Mouse (Mus musculus) small intestine, adult 2 months (tissue): Measurements from ENCODE around the gene Rpp40.

Experiments used
- CTCF ChIP-seq: fragments of 200-500 bp; IDR thresholded peaks from 2 replicates; pipeline ENCODE4 v1.5.1; 2012; ENCODE audit warnings: low read depth, mild to moderate bottlenecking, control low read depth, inconsistent platforms, low read length, moderate library complexity, mixed read lengths; ENCODE audit not compliant: insufficient replicate concordance, insufficient read length; ENCODE audit errors: extremely low read depth
- POLR2A ChIP-seq: fragments of 200-500 bp; IDR thresholded peaks from 2 replicates; pipeline ENCODE4 v1.6.1; 2012; ENCODE audit warnings: low read depth, mild to moderate bottlenecking, control low read depth, inconsistent platforms, low read length, moderate library complexity

DNA sequence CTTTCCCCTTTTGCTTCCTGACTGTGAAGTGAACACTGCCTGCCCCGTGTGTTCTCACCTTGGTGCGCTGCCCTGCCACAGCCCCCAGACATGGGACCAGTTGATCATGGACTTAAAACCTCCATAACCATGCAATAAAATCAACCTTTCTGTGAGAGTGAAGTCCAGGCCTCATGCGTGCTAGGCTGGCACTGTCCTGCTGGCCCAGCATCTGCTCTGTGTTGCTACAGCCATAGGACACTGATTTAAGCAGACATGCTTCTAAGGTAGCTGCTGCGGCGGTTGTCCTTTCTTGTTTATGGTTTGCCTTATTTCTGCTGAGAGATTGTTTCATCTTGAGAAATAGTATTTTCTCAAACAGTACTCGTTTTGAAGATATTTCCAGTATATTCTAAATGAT, 54.6 kb downstream of the Rpp40 start:
- TF ChIP-seq CTCF (no peak), POLR2A (no peak)
